Mouse (Mus musculus) liver, embryonic 15.5 days (tissue): ENCODE results near the gene Il18r1. TPM values are rescaled to one million over a fixed set of nuclear protein-coding genes. Genes with fewer than 3 reads are reported as not detected.

Experiments
- ATAC-seq: fragments of 200-750 bp; cut with Nextera tagmentation; 2 replicates; pipeline ENCODE4 v1.8.0; 2017; ENCODE audit warnings: moderate number of reproducible peaks, mild to moderate bottlenecking, moderate library complexity; ENCODE audit not compliant: insufficient read depth
- H3K27ac ChIP-seq: fragments of 300-500 bp; sonication (generic); replicated peaks from 2 replicates; pipeline ENCODE4 v1.5.1; 2015; ENCODE audit warnings: mild to moderate bottlenecking, inconsistent platforms
- H3K27me3 ChIP-seq: fragments of 300-500 bp; sonication (generic); 2 replicates; pipeline ENCODE4 v1.6.1; 2015; ENCODE audit warnings: mild to moderate bottlenecking, inconsistent platforms
- H3K36me3 ChIP-seq: fragments of 300-500 bp; sonication (generic); replicated peaks from 2 replicates; pipeline ENCODE4 v1.6.1; 2015; ENCODE audit warnings: moderate library complexity, mild to moderate bottlenecking, inconsistent platforms
- H3K4me1 ChIP-seq: fragments of 300-500 bp; sonication (generic); replicated peaks from 2 replicates; pipeline ENCODE4 v1.6.1; 2015; ENCODE audit warnings: inconsistent platforms
- H3K4me2 ChIP-seq: fragments of 300-500 bp; sonication (generic); 2 replicates; pipeline ENCODE4 v1.6.1; 2015; ENCODE audit warnings: moderate library complexity, mild to moderate bottlenecking, inconsistent platforms
- H3K4me3 ChIP-seq: fragments of 300-500 bp; sonication (generic); replicated peaks from 2 replicates; pipeline ENCODE4 v1.5.1; 2015; ENCODE audit warnings: mild to moderate bottlenecking, inconsistent platforms
- H3K9ac ChIP-seq: fragments of 300-500 bp; sonication (generic); 2 replicates; pipeline ENCODE4 v1.6.1; 2015; ENCODE audit warnings: moderate library complexity, mild to moderate bottlenecking, inconsistent platforms
- H3K9me3 ChIP-seq: fragments of 300-500 bp; sonication (generic); replicated peaks from 2 replicates; pipeline ENCODE4 v1.6.1; 2016; ENCODE audit warnings: inconsistent platforms
- WGBS: fragments of 180-500 bp; shearing (Covaris S2); methylation state at CpG from one replicate; pipeline ENCODE4 v1.1.7; 2015; ENCODE audit warnings: mixed read lengths; ENCODE audit not compliant: insufficient replicate concordance; 5-methylcytosine and 5-hydroxymethylcytosine counted together
- polyA plus RNA-seq: library from polyadenylated mRNA; unstranded; fragments of >200 nt; fragmentation: Nextera tagmentation; extraction: Ambion mirVana; gene quantifications from 2 replicates; pipeline ENCODE4 v1.2.1, GENCODE M21; 2015

The Il18r1 gene
- polyA plus RNA-seq, 1 experiment from 2014 or later, result 0.10 TPM

GRCm38 (mm10) chr1:40494594-40494993 is 29.2 kb downstream of the Il18r1 start:
- no peak for ATAC-seq
- Histone ChIP-seq H3K27ac (no peak overlapping the region), H3K36me3 (no peaks in the 10 kb centered on the region), H3K9me3 (no peaks in the 10 kb centered on the region), H3K4me1 (no peaks in the 10 kb centered on the region), H3K9ac (no peak overlapping the region), H3K27me3 (no peaks in the 10 kb centered on the region), H3K4me2 (no peak overlapping the region), H3K4me3 (no peak overlapping the region)
- 60% methylated on average over 4 of the region's 4 CpGs for WGBS

- 78% methylated on average over 1 of the region's 1 CpGs for WGBS
- ATAC-seq, result no peak
- H3K9ac ChIP-seq, result no peak overlapping the region
Observed at GRCm38 (mm10) chr1:40499708-40500107, 34.4 kb downstream of the Il18r1 start.

DNA sequence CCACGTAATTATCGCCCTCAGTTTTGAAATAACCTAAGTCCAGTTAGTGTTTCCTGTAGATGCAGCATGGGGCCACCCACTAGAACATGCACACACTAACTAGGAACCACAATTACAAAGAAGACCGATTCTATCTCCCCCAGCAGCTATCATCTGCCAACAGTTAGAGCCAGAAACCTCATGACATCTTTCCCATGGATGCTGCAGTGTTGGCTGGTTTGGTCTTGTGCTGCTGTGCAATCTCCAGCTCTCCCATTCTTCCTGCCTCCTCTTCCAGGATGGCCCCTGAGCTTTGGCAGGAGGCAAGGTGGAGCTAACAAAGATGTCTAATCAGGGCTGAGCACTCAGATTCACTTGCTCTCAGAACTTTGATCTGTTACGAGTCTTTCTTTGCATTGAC is 35.8 kb downstream of the Il18r1 start:
- 12% methylated on average over 4 of the region's 4 CpGs for WGBS
- no peaks in the 10 kb centered on the region for H3K4me1 ChIP-seq
- ATAC-seq, result no peak
- no peak overlapping the region for H3K4me3 ChIP-seq
- no peak overlapping the region; the same call in 1 of the 2 replicates for H3K27ac ChIP-seq
- H3K9ac ChIP-seq, result no peak overlapping the region
- H3K9me3 ChIP-seq, result no peaks in the 10 kb centered on the region
- no peaks in the 10 kb centered on the region for H3K27me3 ChIP-seq
- H3K4me2 ChIP-seq, result no peak overlapping the region
- H3K36me3 ChIP-seq, result no peaks in the 10 kb centered on the region

More at GRCm38 (mm10) chr1:40499708-40500107, 34.4 kb downstream of the Il18r1 start:
- Histone ChIP-seq H3K4me1 (no peaks in the 10 kb centered on the region), H3K4me2 (no peak overlapping the region), H3K27me3 (no peaks in the 10 kb centered on the region), H3K9me3 (no peaks in the 10 kb centered on the region), H3K36me3 (no peaks in the 10 kb centered on the region), H3K4me3 (no peak overlapping the region), H3K27ac (no peak overlapping the region)

GRCm38 (mm10) chr1:40501546-40502398 is 36.4 kb downstream of the Il18r1 start:
- Histone ChIP-seq H3K9ac (no peak overlapping the region), H3K9me3 (no peaks in the 10 kb centered on the region), H3K36me3 (no peaks in the 10 kb centered on the region), H3K27me3 (no peaks in the 10 kb centered on the region), H3K4me2 (peak overlapping the region; percentile 23; the same call in 1 of the 2 replicates), H3K4me3 (no peak overlapping the region), H3K27ac (peak overlapping the region; percentile 53), H3K4me1 (no peaks in the 10 kb centered on the region)
- 26% methylated on average over 11 of the region's 11 CpGs for WGBS
- ATAC-seq, result peak; percentile 12; the same call in 1 of the 2 replicates

DNA sequence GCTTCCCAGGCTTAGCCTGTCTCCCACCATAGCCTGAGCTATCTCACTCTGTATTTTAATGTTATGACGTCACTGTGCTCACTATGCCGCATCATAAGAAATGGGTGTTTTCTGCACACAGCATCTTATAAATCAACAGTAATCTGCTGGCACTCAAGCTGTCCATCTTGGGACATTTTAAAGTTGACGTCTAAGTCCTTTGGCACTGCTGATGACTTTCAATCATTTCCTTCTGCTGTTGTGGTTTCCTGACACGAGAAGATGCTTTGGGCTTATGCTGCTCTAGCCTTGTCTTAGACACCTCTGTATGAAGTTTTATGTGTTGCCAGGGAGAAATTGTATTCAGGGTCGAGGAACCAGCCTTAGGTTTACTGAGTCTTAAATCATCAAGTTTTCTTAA is 39.2 kb downstream of the Il18r1 start:
- Histone ChIP-seq H3K4me2 (no peak overlapping the region), H3K36me3 (no peaks in the 10 kb centered on the region), H3K27ac (no peak overlapping the region), H3K9ac (no peak overlapping the region), H3K27me3 (no peaks in the 10 kb centered on the region), H3K9me3 (no peaks in the 10 kb centered on the region), H3K4me3 (no peak overlapping the region), H3K4me1 (no peaks in the 10 kb centered on the region)
- WGBS, result 21% methylated on average over 5 of the region's 5 CpGs
- ATAC-seq, result no peak

DNA sequence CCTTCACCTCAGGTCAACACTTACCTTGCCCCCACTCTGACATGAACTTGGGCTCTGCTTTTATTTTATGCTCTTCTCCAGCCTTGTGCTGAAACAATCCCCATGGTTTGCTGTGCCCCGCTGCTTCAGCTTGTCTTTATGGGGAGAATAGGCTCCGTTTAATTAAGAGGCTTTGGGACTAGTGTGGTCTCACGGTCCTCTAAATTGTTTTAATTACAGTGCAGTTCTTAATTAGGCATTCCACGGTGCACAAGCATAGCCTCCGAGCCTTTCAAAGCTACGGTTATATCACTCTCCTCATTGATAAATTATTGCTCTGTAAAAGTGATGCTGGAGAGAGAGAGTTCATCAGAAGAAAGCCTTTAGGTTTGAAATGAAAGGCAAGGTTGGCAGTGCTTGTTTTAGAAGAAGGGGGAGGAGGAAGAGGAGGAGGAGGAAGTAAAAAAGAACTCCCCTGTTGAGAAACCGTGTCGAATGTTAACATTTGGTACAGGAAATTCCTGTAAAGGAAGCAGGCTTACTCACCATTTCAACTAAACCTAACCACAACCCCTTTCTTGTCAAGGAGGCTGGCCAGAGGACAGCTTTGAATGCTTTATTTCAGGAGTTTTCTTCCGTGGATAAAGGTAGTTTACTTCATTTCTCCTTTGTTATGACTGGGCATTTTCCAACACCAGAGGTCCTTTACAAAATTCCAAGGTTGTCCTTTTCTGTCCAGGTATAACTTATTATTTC is 49.7 kb downstream of the Il18r1 start, which contains the start of gene Il18rap:
Gene Il18rap (plus strand): TSS at position 512 of the 735 bp plus-strand sequence.
- no peaks in the 10 kb centered on the region for H3K4me1 ChIP-seq
- no peaks in the 10 kb centered on the region for H3K36me3 ChIP-seq
- WGBS, result 16% methylated on average over 9 of the region's 9 CpGs
- H3K4me3 ChIP-seq, result no peak within 1 kb of the TSS; the same call in 1 of the 2 replicates
- no peak for ATAC-seq
- no peak within 1 kb of the TSS for H3K4me2 ChIP-seq
- H3K27me3 ChIP-seq, result no peaks in the 10 kb centered on the region
- H3K9ac ChIP-seq, result no peak within 1 kb of the TSS
- no peaks in the 10 kb centered on the region for H3K9me3 ChIP-seq
- H3K27ac ChIP-seq, result no peak within 1 kb of the TSS

DNA sequence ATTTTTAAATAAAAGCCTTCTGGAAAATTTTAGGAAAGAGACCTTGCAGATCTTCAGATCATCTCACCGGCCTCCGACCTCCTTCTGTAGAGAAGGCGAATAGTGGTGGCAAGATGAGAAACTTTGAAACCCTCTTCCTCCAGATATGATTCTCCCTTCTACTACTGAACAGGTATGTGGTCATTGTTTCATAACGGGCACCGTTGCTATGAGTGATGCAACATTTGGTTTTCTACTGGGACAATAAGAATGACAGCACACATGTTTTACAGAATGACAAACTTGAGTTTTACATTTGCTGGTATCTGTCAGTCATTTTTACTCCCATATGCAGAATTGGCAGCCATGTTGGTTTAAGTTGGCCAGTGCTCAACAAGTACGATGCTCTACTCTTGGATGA is 51.0 kb downstream of the Il18r1 start:
- Histone ChIP-seq H3K9me3 (no peaks in the 10 kb centered on the region), H3K9ac (no peak overlapping the region), H3K27ac (no peak overlapping the region), H3K4me1 (no peaks in the 10 kb centered on the region), H3K36me3 (no peaks in the 10 kb centered on the region), H3K4me2 (no peak overlapping the region), H3K4me3 (no peak overlapping the region; the same call in 1 of the 2 replicates), H3K27me3 (no peaks in the 10 kb centered on the region)
- no peak for ATAC-seq
- WGBS, result 60% methylated on average over 6 of the region's 6 CpGs

DNA sequence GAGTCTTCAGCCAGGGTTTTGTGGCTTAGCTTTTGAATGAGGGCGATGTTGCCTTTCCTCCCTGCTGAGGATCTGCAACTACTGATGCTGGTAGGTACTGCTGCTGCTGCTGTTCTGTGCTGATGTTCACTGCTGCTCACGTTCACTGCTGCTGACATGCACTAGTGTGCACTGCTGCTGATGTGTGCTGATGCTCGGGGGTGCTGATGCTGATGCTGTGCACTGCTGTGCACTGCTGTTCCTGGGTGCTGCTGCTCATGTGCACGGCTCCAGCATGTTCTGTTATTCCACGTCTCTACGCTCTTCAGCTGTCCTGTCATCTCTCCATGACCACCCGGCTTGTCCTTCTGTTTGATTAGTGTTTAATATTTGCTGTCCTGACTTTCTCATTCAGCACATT is 57.6 kb downstream of the Il18r1 start:
- WGBS, result 70% methylated on average over 7 of the region's 7 CpGs
- Histone ChIP-seq H3K36me3 (no peaks in the 10 kb centered on the region), H3K4me1 (no peaks in the 10 kb centered on the region), H3K27me3 (no peaks in the 10 kb centered on the region), H3K9ac (no peak overlapping the region), H3K9me3 (no peaks in the 10 kb centered on the region), H3K4me2 (no peak overlapping the region), H3K27ac (no peak overlapping the region), H3K4me3 (no peak overlapping the region)
- ATAC-seq, result no peak

GRCm38 (mm10) chr1:40523971-40524722 is 58.8 kb downstream of the Il18r1 start:
- 52% methylated on average over 5 of the region's 5 CpGs for WGBS
- Histone ChIP-seq H3K36me3 (no peaks in the 10 kb centered on the region), H3K4me3 (no peak overlapping the region), H3K9me3 (no peaks in the 10 kb centered on the region), H3K27ac (no peak overlapping the region), H3K9ac (no peak overlapping the region), H3K4me1 (no peaks in the 10 kb centered on the region), H3K4me2 (no peak overlapping the region), H3K27me3 (no peaks in the 10 kb centered on the region)
- no peak for ATAC-seq

DNA sequence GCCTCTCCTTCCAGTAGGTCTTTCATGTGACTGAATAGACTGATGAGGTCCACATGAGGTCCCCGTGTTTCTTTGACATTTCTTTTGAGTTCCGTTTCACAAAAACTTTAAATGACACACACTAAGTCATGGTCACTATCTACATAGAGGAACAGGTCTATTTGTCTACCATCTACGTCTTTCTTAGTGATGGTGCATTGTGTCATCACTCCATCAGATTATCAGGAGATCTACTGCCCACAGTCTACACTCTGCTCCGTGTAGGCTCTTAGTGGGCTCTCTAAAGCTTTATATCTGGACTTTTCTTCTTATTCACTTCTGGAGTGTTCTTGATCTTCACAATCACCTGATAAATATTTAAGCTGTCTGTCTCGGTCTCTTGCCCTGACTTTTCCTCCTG is 63.9 kb downstream of the Il18r1 start:
- ATAC-seq, result no peak
- no peak overlapping the region for H3K9ac ChIP-seq
- H3K36me3 ChIP-seq, result no peaks in the 10 kb centered on the region
- H3K9me3 ChIP-seq, result no peaks in the 10 kb centered on the region
- no peak overlapping the region for H3K27ac ChIP-seq
- no peaks in the 10 kb centered on the region for H3K4me1 ChIP-seq
- H3K4me2 ChIP-seq, result no peak overlapping the region
- H3K4me3 ChIP-seq, result no peak overlapping the region
- no peaks in the 10 kb centered on the region for H3K27me3 ChIP-seq
- WGBS, result 64% methylated on average over 5 of the region's 5 CpGs

DNA sequence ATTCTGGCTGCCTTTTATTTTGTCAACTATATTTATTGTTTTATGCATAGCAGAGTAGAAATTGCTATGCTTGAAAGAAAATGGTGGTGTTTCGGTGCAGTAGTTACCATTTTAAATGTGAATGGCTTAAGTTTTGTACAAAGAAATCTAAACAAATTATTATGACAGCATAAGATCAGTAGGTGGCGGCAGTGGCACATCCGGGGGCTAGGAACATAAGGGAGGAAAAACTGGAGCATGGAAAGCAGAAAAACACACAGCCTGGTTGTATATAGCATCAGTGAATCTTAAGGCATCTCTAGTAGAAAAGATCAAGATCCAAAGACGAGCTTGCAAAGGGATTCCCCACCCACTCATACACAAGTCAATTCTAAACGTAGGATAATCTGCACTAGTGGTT is 72.2 kb downstream of the Il18r1 start:
- Histone ChIP-seq H3K4me2 (no peak overlapping the region), H3K27me3 (no peaks in the 10 kb centered on the region), H3K4me3 (no peak overlapping the region), H3K36me3 (no peaks in the 10 kb centered on the region), H3K4me1 (no peaks in the 10 kb centered on the region), H3K9me3 (no peaks in the 10 kb centered on the region), H3K27ac (no peak overlapping the region), H3K9ac (no peak overlapping the region)
- WGBS, result 67% methylated on average over 5 of the region's 5 CpGs
- ATAC-seq, result no peak
